1 mouse cellular context compared by ENCODE assay signal in the genomic region with DNA sequence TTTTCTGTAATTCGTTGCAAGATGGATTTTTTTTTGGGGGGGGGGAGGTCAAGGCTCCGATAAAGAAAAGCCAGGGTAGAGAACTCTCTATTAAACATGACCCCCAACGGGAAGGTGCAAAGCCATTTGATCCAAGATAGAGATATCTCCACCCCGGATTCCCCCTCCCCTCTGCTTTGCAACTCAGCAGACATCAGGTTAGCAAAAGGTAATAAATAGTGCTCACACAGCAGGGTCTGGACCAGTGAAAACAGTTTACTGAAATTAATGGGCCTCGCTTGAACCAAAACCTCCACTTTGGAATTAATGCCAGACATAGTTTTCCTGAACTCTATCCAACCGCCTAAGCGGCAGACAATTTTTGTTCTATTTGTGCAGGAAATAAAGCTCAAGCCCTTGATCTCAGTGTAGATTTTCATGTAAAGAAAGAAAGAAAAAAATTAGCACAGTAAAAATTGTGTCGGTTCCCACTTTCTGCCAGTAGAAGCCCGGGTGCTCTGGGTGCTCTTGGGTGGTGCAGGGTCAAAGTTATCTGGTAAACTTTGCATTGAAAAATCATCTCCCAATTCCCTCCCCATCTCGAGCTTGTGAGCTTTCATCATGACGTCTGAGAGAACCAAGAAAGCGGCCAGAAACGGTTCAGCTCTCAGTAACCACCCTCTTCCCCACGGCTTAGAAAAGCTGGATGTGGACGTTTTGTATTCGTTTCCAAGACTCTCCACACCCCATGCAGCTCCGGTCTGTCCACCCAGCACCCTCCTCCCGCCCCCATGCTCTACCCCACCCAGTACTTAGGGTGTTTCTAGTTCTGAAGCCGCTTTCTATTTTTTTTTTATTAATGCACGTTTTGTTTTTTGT.
A peak's percentile ranks its signal among the peaks of the same experiment; 100 is the strongest.
TF ChIP-seq lines count a peak whose summit lies in the region.

No protein-coding gene starts in this region.

TF ChIP-seq in MEL, 35 proteins besides CTCF, POLR2A, EP300 and RAD21 (continued from another document):
- TF ChIP-seq CHD2 (IDR thresholded peaks at IDR 0.05; ENCODE audit: low read length) (no peak), ZNF384 (IDR thresholded peaks at IDR 0.05; ENCODE audit: low read depth, low read length) (no peak; the same call in 1 of the 2 replicates), ZC3H11A (IDR thresholded peaks at IDR 0.05; ENCODE audit: low read depth, low read length) (no peak), ZMIZ1 (IDR thresholded peaks at IDR 0.05; ENCODE audit: low read depth, low read length) (no peak), USF1 (IDR thresholded peaks at IDR 0.05; ENCODE audit: low read depth, low read length) (no peak), SMC3 (IDR thresholded peaks at IDR 0.05; ENCODE audit: low read depth, low read length) (no peak), POLR2AphosphoS5 (IDR thresholded peaks at IDR 0.05; ENCODE audit: borderline replicate concordance, low read depth, low read length) (no peak), KAT2A (conservative IDR thresholded peaks at IDR 0.05; ENCODE audit: low read depth, low read length) (no peak), MEF2A (IDR thresholded peaks at IDR 0.05; ENCODE audit: extremely low read depth, insufficient replicate concordance, low read depth, low read length, poor library complexity, severe bottlenecking) (no peak), MXI1 (IDR thresholded peaks at IDR 0.05; ENCODE audit: low read depth, low read length) (no peak; the same call in 1 of the 2 replicates), MAZ (IDR thresholded peaks at IDR 0.05; ENCODE audit: low read depth, low read length) (no peak), TAL1 (IDR thresholded peaks at IDR 0.05; ENCODE audit: low read length) (no peak), NRF1 (IDR thresholded peaks at IDR 0.05; ENCODE audit: insufficient read depth, low read depth, low read length, poor library complexity, severe bottlenecking) (no peak), MAX (IDR thresholded peaks at IDR 0.05; ENCODE audit: low read length) (no peak), ETS1 (IDR thresholded peaks at IDR 0.05; ENCODE audit: low read depth, low read length) (peak; percentile 19; the same call in 1 of the 2 replicates), TBP (IDR thresholded peaks at IDR 0.05; ENCODE audit: low read depth, low read length) (no peak; the same call in 1 of the 2 replicates), POLR2AphosphoS2 (IDR thresholded peaks at IDR 0.05; ENCODE audit: low read length) (peak; percentile 4; the same call in 1 of the 2 replicates), JUND (IDR thresholded peaks at IDR 0.05; ENCODE audit: low read depth, low read length) (no peak), MYC (IDR thresholded peaks at IDR 0.05; ENCODE audit: low read depth, low read length) (no peak), CHD1 (IDR thresholded peaks at IDR 0.05; ENCODE audit: low read depth, low read length) (peak; percentile 71; the same call in 1 of the 2 replicates), NELFE (IDR thresholded peaks at IDR 0.05; ENCODE audit: low read depth, low read length) (no peak; the same call in 1 of the 2 replicates), MAFK (IDR thresholded peaks at IDR 0.05; ENCODE audit: borderline replicate concordance, low read depth, low read length) (0 out of 2 replicates have a peak, but pooled peaks have one; percentile 11), TCF12 (IDR thresholded peaks at IDR 0.05; ENCODE audit: low read depth, low read length) (no peak)
TF ChIP-seq in MEL: peak in this region for 6.
